Mouse (Mus musculus): Measurements from ENCODE around the gene Eepd1. TPM values are rescaled to one million over a fixed set of nuclear protein-coding genes. Genes with fewer than 3 reads are reported as not detected.
A peak's percentile ranks its signal among the peaks of the same experiment; 100 is the strongest.

Eepd1 gene
- total and polyA plus RNA-seq, 2 experiments from 2014 or later, result 16.3 to 16.8 TPM

GRCm38 (mm10) chr9:25570436-25570835, 89.1 kb downstream of the Eepd1 start:
- Histone ChIP-seq H3K9ac (no peak overlapping the region), H3K4me2 (ENCODE audit: low read depth) (no peak overlapping the region), H3K9me3 (ENCODE audit: low read length) (no peaks in the 10 kb centered on the region), H3K27me3 (ENCODE audit: insufficient read depth, low read length) (no peaks in the 10 kb centered on the region), H3K36me3 (ENCODE audit: insufficient read depth) (no peaks in the 10 kb centered on the region), H3K27ac (ENCODE audit: low read depth, low read length) (no peak overlapping the region), H3K4me3 (ENCODE audit: low read depth, low read length) (no peak overlapping the region), H3K4me1 (ENCODE audit: insufficient read depth) (no peaks in the 10 kb centered on the region; the same call in 1 of the 2 replicates)
- WGBS, result 63% methylated on average over 9 of the region's 9 CpGs
- ATAC-seq, result peak; percentile 49; the same call in 1 of the 2 replicates
- no peak for TF ChIP-seq CTCF (IDR thresholded peaks at IDR 0.05; ENCODE audit: low read depth)
- peak; percentile 11 for DNase-seq

GRCm38 (mm10) chr9:25571381-25571780, 90.0 kb downstream of the Eepd1 start:
- H3K9me3 ChIP-seq (ENCODE audit: low read length), result no peaks in the 10 kb centered on the region
- WGBS, result 6% methylated on average over 2 of the region's 2 CpGs

GRCm38 (mm10) chr9:25573753-25574152, 92.4 kb downstream of the Eepd1 start:
- no peak for TF ChIP-seq CTCF (IDR thresholded peaks at IDR 0.05; ENCODE audit: low read depth)
- Histone ChIP-seq H3K9ac (no peak overlapping the region), H3K9me3 (ENCODE audit: low read length) (no peaks in the 10 kb centered on the region), H3K36me3 (ENCODE audit: insufficient read depth) (no peaks in the 10 kb centered on the region), H3K27me3 (ENCODE audit: insufficient read depth, low read length) (no peaks in the 10 kb centered on the region), H3K27ac (ENCODE audit: low read depth, low read length) (no peak overlapping the region), H3K4me2 (ENCODE audit: low read depth) (no peak overlapping the region), H3K4me1 (ENCODE audit: insufficient read depth) (no peaks in the 10 kb centered on the region; the same call in 1 of the 2 replicates), H3K4me3 (ENCODE audit: low read depth, low read length) (no peak overlapping the region)
- 29% methylated on average over 7 of the region's 7 CpGs for WGBS
- DNase-seq, result no peak
- no peak for ATAC-seq

More at GRCm38 (mm10) chr9:25571381-25571780, 90.0 kb downstream of the Eepd1 start:
- no peak for TF ChIP-seq CTCF (IDR thresholded peaks at IDR 0.05; ENCODE audit: low read depth)
- Histone ChIP-seq H3K36me3 (ENCODE audit: insufficient read depth) (no peaks in the 10 kb centered on the region), H3K27me3 (ENCODE audit: insufficient read depth, low read length) (no peaks in the 10 kb centered on the region), H3K4me1 (ENCODE audit: insufficient read depth) (no peaks in the 10 kb centered on the region; the same call in 1 of the 2 replicates), H3K4me3 (ENCODE audit: low read depth, low read length) (no peak overlapping the region), H3K9ac (no peak overlapping the region), H3K4me2 (ENCODE audit: low read depth) (no peak overlapping the region), H3K27ac (ENCODE audit: low read depth, low read length) (peak overlapping the region; percentile 41)
- ATAC-seq (peak; percentile 43; the same call in 1 of the 2 replicates), DNase-seq (no peak)

GRCm38 (mm10) chr9:25574186-25574585, 92.8 kb downstream of the Eepd1 start:
- Histone ChIP-seq H3K9ac (no peak overlapping the region), H3K4me2 (ENCODE audit: low read depth) (no peak overlapping the region), H3K4me1 (ENCODE audit: insufficient read depth) (no peaks in the 10 kb centered on the region; the same call in 1 of the 2 replicates), H3K9me3 (ENCODE audit: low read length) (no peaks in the 10 kb centered on the region), H3K36me3 (ENCODE audit: insufficient read depth) (no peaks in the 10 kb centered on the region), H3K27ac (ENCODE audit: low read depth, low read length) (no peak overlapping the region), H3K4me3 (ENCODE audit: low read depth, low read length) (no peak overlapping the region), H3K27me3 (ENCODE audit: insufficient read depth, low read length) (no peaks in the 10 kb centered on the region)
- ATAC-seq (no peak), DNase-seq (no peak)
- WGBS, result 74% methylated on average over 4 of the region's 4 CpGs
- no peak for TF ChIP-seq CTCF (IDR thresholded peaks at IDR 0.05; ENCODE audit: low read depth)

- Histone ChIP-seq H3K4me3 (ENCODE audit: low read depth, low read length) (no peak overlapping the region), H3K4me2 (ENCODE audit: low read depth) (no peak overlapping the region), H3K4me1 (ENCODE audit: insufficient read depth) (no peaks in the 10 kb centered on the region), H3K27me3 (ENCODE audit: insufficient read depth, low read length) (no peaks in the 10 kb centered on the region), H3K9ac (no peak overlapping the region), H3K27ac (ENCODE audit: low read depth, low read length) (no peak overlapping the region), H3K9me3 (ENCODE audit: low read length) (no peaks in the 10 kb centered on the region), H3K36me3 (ENCODE audit: insufficient read depth) (no peaks in the 10 kb centered on the region)
- no peak for TF ChIP-seq CTCF (IDR thresholded peaks at IDR 0.05; ENCODE audit: low read depth)
- 95% methylated on average over 7 of the region's 7 CpGs for WGBS
- ATAC-seq, result no peak
- no peak for DNase-seq
Observed at GRCm38 (mm10) chr9:25578674-25579596, 97.6 kb downstream of the Eepd1 start.

- H3K36me3 ChIP-seq (ENCODE audit: insufficient read depth), result no peaks in the 10 kb centered on the region
- H3K4me3 ChIP-seq (ENCODE audit: low read depth, low read length), result no peak overlapping the region
- no peak for DNase-seq
- no peak overlapping the region for H3K9ac ChIP-seq
- H3K9me3 ChIP-seq (ENCODE audit: low read length), result no peaks in the 10 kb centered on the region
- H3K4me1 ChIP-seq (ENCODE audit: insufficient read depth), result no peaks in the 10 kb centered on the region
- WGBS, result 86% methylated on average over 2 of the region's 2 CpGs
- no peak overlapping the region for H3K4me2 ChIP-seq (ENCODE audit: low read depth)
- no peak for ATAC-seq
- H3K27ac ChIP-seq (ENCODE audit: low read depth, low read length), result no peak overlapping the region
- no peaks in the 10 kb centered on the region for H3K27me3 ChIP-seq (ENCODE audit: insufficient read depth, low read length)
- TF ChIP-seq CTCF (IDR thresholded peaks at IDR 0.05; ENCODE audit: low read depth), result no peak
Observed at GRCm38 (mm10) chr9:25583621-25584020, 102.3 kb downstream of the Eepd1 start.

GRCm38 (mm10) chr9:25585614-25586013, 104.3 kb downstream of the Eepd1 start:
- H3K4me2 ChIP-seq (ENCODE audit: low read depth), result no peak overlapping the region
- no peak overlapping the region for H3K4me3 ChIP-seq (ENCODE audit: low read depth, low read length)
- DNase-seq, result no peak
- ATAC-seq, result no peak
- no peak for TF ChIP-seq CTCF (IDR thresholded peaks at IDR 0.05; ENCODE audit: low read depth)
- H3K36me3 ChIP-seq (ENCODE audit: insufficient read depth), result no peaks in the 10 kb centered on the region
- H3K9me3 ChIP-seq (ENCODE audit: low read length), result no peaks in the 10 kb centered on the region
- WGBS, result 67% methylated on average over 1 of the region's 1 CpGs
- H3K27ac ChIP-seq (ENCODE audit: low read depth, low read length), result no peak overlapping the region
- H3K9ac ChIP-seq, result no peak overlapping the region
- no peaks in the 10 kb centered on the region for H3K4me1 ChIP-seq (ENCODE audit: insufficient read depth)
- H3K27me3 ChIP-seq (ENCODE audit: insufficient read depth, low read length), result no peaks in the 10 kb centered on the region
